Mouse (Mus musculus): ENCODE measurements at regions not wholly inside any gene's neighbourhood (a gene's known extent, or its start where the extent isn't known, plus 50 kb on each side); places are given as distances from the start of the nearest gene placed in this dataset.

GRCm38 (mm10) chr12:86603521-86603920 lies 75.0 kb upstream of the Vash1 start:
- no peak for ATAC-seq
- Histone ChIP-seq H3K4me3 (ENCODE audit: low read depth, low read length) (no peak overlapping the region), H3K9me3 (ENCODE audit: control insufficient read depth) (no peaks in the 10 kb centered on the region), H3K9ac (ENCODE audit: low read depth, low read length) (no peak overlapping the region), H3K4me2 (replicated peaks; ENCODE audit: low read depth) (no peak overlapping the region), H3K27ac (ENCODE audit: low read depth, low read length) (no peak overlapping the region), H3K4me1 (replicated peaks; ENCODE audit: control insufficient read depth, insufficient read depth, low read length) (no peaks in the 10 kb centered on the region), H3K36me3 (ENCODE audit: control insufficient read depth, insufficient read depth) (no peaks in the 10 kb centered on the region), H3K27me3 (replicated peaks; ENCODE audit: control insufficient read depth, insufficient read depth, low read length) (no peaks in the 10 kb centered on the region)
- 88% methylated on average over 5 of the region's 5 CpGs for WGBS
- no peak for TF ChIP-seq CTCF (IDR thresholded peaks at IDR 0.05; ENCODE audit: low read depth)

- Histone ChIP-seq H3K9ac (ENCODE audit: low read depth, low read length) (no peak overlapping the region), H3K36me3 (ENCODE audit: control insufficient read depth, insufficient read depth) (no peaks in the 10 kb centered on the region), H3K4me2 (replicated peaks; ENCODE audit: low read depth) (no peak overlapping the region), H3K27me3 (replicated peaks; ENCODE audit: control insufficient read depth, insufficient read depth, low read length) (no peaks in the 10 kb centered on the region), H3K9me3 (ENCODE audit: control insufficient read depth) (no peaks in the 10 kb centered on the region), H3K4me3 (ENCODE audit: low read depth, low read length) (no peak overlapping the region), H3K27ac (ENCODE audit: low read depth, low read length) (no peak overlapping the region), H3K4me1 (replicated peaks; ENCODE audit: control insufficient read depth, insufficient read depth, low read length) (no peaks in the 10 kb centered on the region)
- ATAC-seq: no peak
- WGBS: 68% methylated on average over 9 of the region's 9 CpGs
- TF ChIP-seq CTCF (IDR thresholded peaks at IDR 0.05; ENCODE audit: low read depth): no peak
These were observed 66.0 kb upstream of the Vash1 start for GRCm38 (mm10) chr12:86612431-86613040.

GRCm38 (mm10) chr12:86614156-86614555 lies 64.3 kb upstream of the Vash1 start:
- H3K4me2 ChIP-seq (replicated peaks; ENCODE audit: low read depth): no peak overlapping the region
- TF ChIP-seq CTCF (IDR thresholded peaks at IDR 0.05; ENCODE audit: low read depth): peak; percentile 80
- WGBS: 34% methylated on average over 2 of the region's 2 CpGs
- H3K9ac ChIP-seq (ENCODE audit: low read depth, low read length): no peak overlapping the region
- H3K4me1 ChIP-seq (replicated peaks; ENCODE audit: control insufficient read depth, insufficient read depth, low read length): no peaks in the 10 kb centered on the region
- no peaks in the 10 kb centered on the region for H3K9me3 ChIP-seq (ENCODE audit: control insufficient read depth)
- no peak overlapping the region for H3K27ac ChIP-seq (ENCODE audit: low read depth, low read length)
- no peaks in the 10 kb centered on the region for H3K36me3 ChIP-seq (ENCODE audit: control insufficient read depth, insufficient read depth)
- H3K27me3 ChIP-seq (replicated peaks; ENCODE audit: control insufficient read depth, insufficient read depth, low read length): no peaks in the 10 kb centered on the region
- no peak overlapping the region for H3K4me3 ChIP-seq (ENCODE audit: low read depth, low read length)
- ATAC-seq: no peak

DNA sequence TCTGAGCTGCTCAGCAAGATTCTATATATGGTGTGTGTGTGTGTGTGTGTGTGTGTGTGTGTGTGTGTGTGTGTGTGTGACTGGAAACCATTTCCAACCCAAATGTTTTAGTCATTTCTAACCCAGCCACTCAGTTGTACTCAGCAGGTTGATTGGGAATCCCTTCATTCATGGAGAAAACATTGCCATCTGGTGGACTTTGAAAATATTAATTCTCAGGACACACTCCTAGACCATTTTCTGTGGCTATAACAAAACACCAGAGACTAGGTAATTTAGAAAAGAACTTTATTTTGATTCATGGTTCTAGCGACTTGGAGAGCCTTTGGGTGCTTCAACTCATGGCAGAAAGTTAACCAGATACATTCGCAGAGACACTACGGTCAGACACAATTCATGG lies 62.2 kb upstream of the Vash1 start:
- H3K9ac ChIP-seq (ENCODE audit: low read depth, low read length): no peak overlapping the region
- H3K27ac ChIP-seq (ENCODE audit: low read depth, low read length): no peak overlapping the region
- H3K4me1 ChIP-seq (replicated peaks; ENCODE audit: control insufficient read depth, insufficient read depth, low read length): no peaks in the 10 kb centered on the region
- no peaks in the 10 kb centered on the region for H3K36me3 ChIP-seq (ENCODE audit: control insufficient read depth, insufficient read depth)
- no peaks in the 10 kb centered on the region for H3K9me3 ChIP-seq (ENCODE audit: control insufficient read depth)
- WGBS: 88% methylated on average over 3 of the region's 3 CpGs
- no peaks in the 10 kb centered on the region for H3K27me3 ChIP-seq (replicated peaks; ENCODE audit: control insufficient read depth, insufficient read depth, low read length)
- no peak for ATAC-seq
- no peak overlapping the region for H3K4me3 ChIP-seq (ENCODE audit: low read depth, low read length)
- no peak overlapping the region for H3K4me2 ChIP-seq (replicated peaks; ENCODE audit: low read depth)
- peak; percentile 39; the same call in 1 of the 2 replicates for TF ChIP-seq CTCF (IDR thresholded peaks at IDR 0.05; ENCODE audit: low read depth)

GRCm38 (mm10) chr12:86624195-86624594 lies 54.3 kb upstream of the Vash1 start:
- TF ChIP-seq CTCF (IDR thresholded peaks at IDR 0.05; ENCODE audit: low read depth): no peak
- Histone ChIP-seq H3K4me3 (ENCODE audit: low read depth, low read length) (no peak overlapping the region), H3K27me3 (replicated peaks; ENCODE audit: control insufficient read depth, insufficient read depth, low read length) (no peaks in the 10 kb centered on the region), H3K9me3 (ENCODE audit: control insufficient read depth) (no peaks in the 10 kb centered on the region), H3K4me1 (replicated peaks; ENCODE audit: control insufficient read depth, insufficient read depth, low read length) (no peaks in the 10 kb centered on the region), H3K9ac (ENCODE audit: low read depth, low read length) (no peak overlapping the region), H3K36me3 (ENCODE audit: control insufficient read depth, insufficient read depth) (no peaks in the 10 kb centered on the region), H3K27ac (ENCODE audit: low read depth, low read length) (no peak overlapping the region), H3K4me2 (replicated peaks; ENCODE audit: low read depth) (no peak overlapping the region)
- WGBS: 82% methylated on average over 2 of the region's 2 CpGs
- no peak for ATAC-seq

DNA sequence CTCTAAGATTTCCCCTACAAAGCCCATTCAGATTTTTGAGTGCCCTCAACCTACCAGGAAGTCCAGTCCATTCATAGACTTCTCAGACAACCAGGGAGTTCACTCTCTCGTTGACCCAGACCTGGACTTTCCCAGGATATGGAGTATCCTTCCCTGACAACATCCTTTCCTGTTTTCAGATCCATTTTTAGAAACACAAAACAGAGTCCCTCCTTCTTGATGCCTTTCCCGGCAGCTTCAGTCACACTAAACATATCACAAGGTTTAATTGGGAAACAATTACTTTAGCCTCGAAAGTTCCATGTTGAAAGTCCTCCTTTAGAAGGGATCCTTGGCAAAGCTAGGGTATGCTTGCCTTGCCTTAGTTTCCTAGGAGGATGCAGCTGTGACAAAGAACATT lies 51.8 kb upstream of the Vash1 start:
- no peak overlapping the region for H3K4me2 ChIP-seq (replicated peaks; ENCODE audit: low read depth)
- H3K27ac ChIP-seq (ENCODE audit: low read depth, low read length): no peak overlapping the region
- no peaks in the 10 kb centered on the region for H3K27me3 ChIP-seq (replicated peaks; ENCODE audit: control insufficient read depth, insufficient read depth, low read length)
- no peak overlapping the region for H3K9ac ChIP-seq (ENCODE audit: low read depth, low read length)
- WGBS: 67% methylated on average over 3 of the region's 3 CpGs
- TF ChIP-seq CTCF (IDR thresholded peaks at IDR 0.05; ENCODE audit: low read depth): no peak
- ATAC-seq: no peak
- H3K36me3 ChIP-seq (ENCODE audit: control insufficient read depth, insufficient read depth): no peaks in the 10 kb centered on the region
- H3K4me3 ChIP-seq (ENCODE audit: low read depth, low read length): no peak overlapping the region
- no peaks in the 10 kb centered on the region for H3K9me3 ChIP-seq (ENCODE audit: control insufficient read depth)
- H3K4me1 ChIP-seq (replicated peaks; ENCODE audit: control insufficient read depth, insufficient read depth, low read length): no peaks in the 10 kb centered on the region

Measured in intestine, postnatal 0 days (tissue).